Mouse (Mus musculus) bone marrow, adult 2 months (tissue): ENCODE data around the gene Dnah7b. TPM values are rescaled to one million over a fixed set of nuclear protein-coding genes. Genes with fewer than 3 reads are reported as not detected.
"Not testable (repeated sequence)": the region's sequence is repeated elsewhere in the genome, so short reads cannot be mapped to it uniquely, and the experiment has no call there.

Experiments used
- H3K27ac ChIP-seq: fragments of 200-500 bp; 2 replicates; pipeline ENCODE4 v1.5.1; 2012; ENCODE audit warnings: low read depth, mild to moderate bottlenecking, control low read depth, inconsistent platforms, low read length; ENCODE audit not compliant: control insufficient read depth, poor library complexity, insufficient read depth
- H3K4me1 ChIP-seq: fragments of 200-500 bp; 2 replicates; pipeline ENCODE4 v1.6.1; 2011; ENCODE audit warnings: low read length; ENCODE audit not compliant: control insufficient read depth, insufficient read depth
- H3K4me3 ChIP-seq: fragments of 200-500 bp; replicated peaks from 2 replicates; pipeline ENCODE3; 2011; ENCODE audit warnings: mild to moderate bottlenecking, low read depth, low read length, control low read depth; ENCODE audit not compliant: control insufficient read depth
- CTCF ChIP-seq: fragments of 200-500 bp; IDR thresholded peaks from 2 replicates; pipeline ENCODE4 v1.5.1; 2011; ENCODE audit warnings: low read length, control low read depth; ENCODE audit not compliant: control insufficient read depth, insufficient read depth
- POLR2A ChIP-seq: fragments of 200-500 bp; IDR thresholded peaks from 2 replicates; pipeline ENCODE4 v1.6.1; 2011; ENCODE audit warnings: low read depth, mild to moderate bottlenecking, control low read depth, low read length, borderline replicate concordance; ENCODE audit not compliant: control insufficient read depth
- WGBS: fragments of 180-500 bp; shearing (Covaris S2); methylation state at CpG from one replicate; pipeline ENCODE4 v1.1.7; 2018; 5-methylcytosine and 5-hydroxymethylcytosine counted together
- polyA plus RNA-seq: library from polyadenylated mRNA; stranded (reverse); fragments of >200 nt; gene quantifications from 2 replicates; pipeline ENCODE4 v1.2.4, GENCODE M21; 2011; ENCODE audit warnings: low replicate concordance; ENCODE audit not compliant: missing spikeins, insufficient read depth, insufficient read length

Gene Dnah7b
- polyA plus RNA-seq, 1 experiment, result not detected

DNA sequence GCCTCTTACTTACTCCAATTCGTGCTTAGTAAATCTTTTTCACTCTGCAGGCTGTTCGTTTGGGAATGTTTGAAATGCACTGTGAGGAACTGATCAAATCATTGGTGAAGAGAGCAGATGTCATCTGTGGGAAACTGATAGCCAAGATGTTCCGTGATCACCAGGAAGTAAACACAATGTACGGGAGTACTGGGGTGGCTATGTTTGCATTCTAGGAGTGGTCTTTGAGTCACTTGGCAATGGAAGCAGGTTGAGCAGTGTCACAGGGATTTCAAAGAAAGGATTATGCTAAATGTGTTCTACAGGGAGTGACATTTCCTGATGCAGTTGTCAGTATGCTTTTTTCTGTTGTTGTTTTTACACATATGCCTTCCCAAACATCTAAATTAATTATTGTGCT is 61.9 kb downstream of the Dnah7b start:
- Histone ChIP-seq H3K4me1 (no peaks in the 10 kb centered on the region), H3K4me3 (no peak overlapping the region), H3K27ac (no peak overlapping the region)
- WGBS, result 47% methylated on average over 4 of the region's 4 CpGs
- TF ChIP-seq CTCF (no peak), POLR2A (no peak)

DNA sequence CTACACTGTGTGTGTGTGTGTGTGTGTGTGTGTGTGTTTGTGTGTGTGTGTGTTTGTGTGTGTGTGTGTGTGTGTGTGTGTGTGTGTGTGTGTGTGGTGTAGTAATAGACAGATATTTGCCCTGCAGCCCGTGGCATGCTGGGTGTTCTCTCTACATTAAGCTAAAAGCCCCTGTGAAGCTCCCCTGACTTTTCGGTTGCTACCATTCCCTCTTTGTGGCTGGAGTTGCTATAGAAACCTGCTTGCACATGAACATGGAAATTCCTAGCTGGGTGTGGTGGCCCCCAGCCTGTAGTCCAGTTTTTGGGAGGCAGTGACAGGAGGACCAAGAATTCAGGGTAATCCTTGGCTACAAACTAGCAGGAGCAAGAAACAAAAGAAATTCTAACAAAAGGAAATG is 130.7 kb downstream of the Dnah7b start:
- 70% methylated on average over 2 of the region's 2 CpGs for WGBS
- not testable (repeated sequence) for H3K4me1 ChIP-seq, H3K4me3 ChIP-seq, H3K27ac ChIP-seq

DNA sequence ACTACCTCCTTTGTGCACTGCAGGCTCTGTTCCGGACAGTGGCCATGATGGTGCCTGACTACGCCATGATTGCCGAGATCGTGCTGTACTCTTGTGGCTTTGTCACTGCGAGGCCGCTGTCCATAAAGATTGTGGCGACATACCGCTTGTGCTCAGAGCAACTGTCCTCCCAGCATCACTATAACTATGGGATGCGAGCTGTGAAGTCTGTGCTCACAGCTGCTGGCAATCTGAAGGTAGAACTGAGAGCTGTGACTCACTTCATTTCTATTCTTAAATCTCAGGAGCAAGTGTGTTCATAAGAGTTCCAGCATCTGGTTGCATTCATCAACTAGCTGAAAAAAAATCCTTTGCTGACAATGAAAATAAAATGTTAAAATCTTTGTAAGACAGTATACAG is 135.1 kb downstream of the Dnah7b start:
- WGBS, result 88% methylated on average over 9 of the region's 9 CpGs
- H3K27ac ChIP-seq, H3K4me1 ChIP-seq, H3K4me3 ChIP-seq: not testable (repeated sequence)

DNA sequence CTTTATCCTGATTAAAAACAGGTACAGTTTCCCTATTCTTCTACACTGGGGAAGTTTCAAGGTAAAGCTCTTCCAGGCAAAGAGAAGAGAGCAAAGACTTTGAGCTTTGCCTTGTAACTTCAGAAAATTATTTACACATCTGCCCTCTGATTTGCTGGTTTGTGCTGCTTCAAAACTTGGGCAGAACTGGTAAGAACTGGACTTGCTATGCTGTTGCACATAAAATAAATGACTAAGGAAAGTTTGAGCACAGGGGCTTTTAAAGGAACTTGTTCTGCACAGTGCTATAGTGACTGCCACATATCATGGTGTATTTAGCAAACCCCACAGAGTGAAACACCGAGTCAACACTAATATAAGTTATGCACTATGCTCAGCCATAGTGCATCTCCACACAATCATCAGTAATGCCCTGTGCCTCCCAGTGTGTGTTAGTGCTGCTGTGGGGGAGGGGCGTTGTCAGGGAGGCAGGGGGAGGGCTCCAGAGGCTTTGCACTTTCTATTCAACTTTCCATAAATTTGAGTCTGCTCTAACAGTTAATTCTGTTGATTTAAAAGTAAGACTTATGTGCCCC is 144.0 kb downstream of the Dnah7b start:
- 62% methylated on average over 2 of the region's 2 CpGs for WGBS
- H3K4me3 ChIP-seq, H3K4me1 ChIP-seq, H3K27ac ChIP-seq: not testable (repeated sequence)

DNA sequence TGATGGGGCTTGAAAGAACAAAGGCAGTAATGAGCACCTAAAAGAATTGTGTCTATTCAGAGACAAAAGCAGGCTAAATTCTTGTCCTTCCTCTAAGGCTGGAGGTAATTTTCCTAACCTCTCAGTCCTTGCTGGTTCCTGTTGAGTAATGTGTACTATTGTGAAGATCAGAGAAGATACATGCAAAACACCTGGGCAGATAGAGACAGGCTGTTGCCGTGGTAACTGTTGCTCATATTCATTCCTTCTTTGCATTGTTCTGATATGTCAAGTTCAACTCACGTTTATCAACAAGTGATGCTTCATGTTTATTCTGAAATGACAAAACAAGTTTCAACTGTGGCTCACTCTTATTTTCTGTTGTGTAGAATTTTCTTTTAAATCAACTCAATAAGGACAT is 156.6 kb downstream of the Dnah7b start:
- 67% methylated on average over 2 of the region's 2 CpGs for WGBS
- not testable (repeated sequence) for H3K4me3 ChIP-seq

DNA sequence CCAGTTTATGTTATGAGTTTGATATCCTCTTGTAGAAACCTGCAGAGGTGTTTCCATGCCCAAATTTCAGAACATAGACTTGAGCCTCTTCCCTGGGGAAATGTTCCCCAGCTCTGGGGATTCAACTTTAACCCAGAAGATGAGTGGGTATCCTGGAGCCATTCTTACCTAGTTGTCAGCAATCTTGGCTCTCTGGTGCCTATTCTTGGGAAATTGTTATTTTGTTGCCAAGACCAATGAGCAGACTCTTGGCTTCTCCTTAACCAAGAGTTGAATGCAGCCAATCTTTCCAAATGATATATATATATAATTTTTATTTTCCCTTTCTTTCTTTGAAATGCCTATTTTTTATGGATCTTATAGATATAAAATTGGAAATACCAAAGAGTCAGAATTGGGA is 160.0 kb downstream of the Dnah7b start:
- not testable (repeated sequence) for H3K27ac ChIP-seq, H3K4me1 ChIP-seq, H3K4me3 ChIP-seq

More for the DNA sequence above, 156.6 kb downstream of the Dnah7b start:
- H3K27ac ChIP-seq, H3K4me1 ChIP-seq: not testable (repeated sequence)

DNA sequence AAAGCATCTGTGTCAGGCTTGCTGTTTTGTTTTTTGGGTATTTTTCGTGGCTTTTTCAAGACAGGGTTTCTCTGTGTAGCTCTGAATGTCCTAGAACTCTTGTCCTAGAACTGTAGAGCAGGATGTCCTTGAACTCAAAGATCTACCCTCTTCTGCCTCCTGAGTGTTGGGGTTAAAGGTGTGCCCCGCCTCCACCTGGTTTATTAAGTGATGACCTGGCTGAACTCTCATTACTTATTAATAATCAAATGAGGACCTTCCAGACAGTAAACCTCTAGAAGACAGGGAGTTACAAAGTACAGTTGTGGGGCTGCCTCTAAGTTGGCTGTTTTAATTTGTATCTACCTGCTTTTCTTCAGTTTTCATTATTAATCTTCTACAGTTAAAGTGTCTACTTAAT is 202.7 kb downstream of the Dnah7b start:
- WGBS, result 65% methylated on average over 2 of the region's 2 CpGs
- H3K4me3 ChIP-seq, H3K27ac ChIP-seq: not testable (repeated sequence)

DNA sequence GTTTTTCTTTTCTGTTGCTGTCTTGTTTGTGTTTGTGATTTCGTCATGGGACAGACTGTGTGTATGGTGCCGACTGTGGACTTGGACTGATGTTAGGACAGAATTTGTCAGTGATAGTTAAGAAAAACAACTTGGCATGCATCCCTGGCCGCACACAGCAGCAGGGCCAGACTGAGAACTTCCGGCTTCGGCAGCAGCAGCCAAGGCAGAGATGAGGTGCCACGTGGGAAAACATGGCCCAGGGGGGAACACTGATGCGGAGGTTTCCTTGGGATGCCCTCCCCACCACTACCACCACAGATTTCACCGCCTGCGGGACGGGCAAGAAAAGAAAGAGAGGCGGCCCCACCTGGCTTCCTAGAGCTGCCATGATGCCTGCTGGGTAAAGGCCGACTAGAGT is 205.8 kb downstream of the Dnah7b start:
- Histone ChIP-seq H3K4me3 (no peak overlapping the region), H3K4me1 (no peaks in the 10 kb centered on the region), H3K27ac (no peak overlapping the region)
- TF ChIP-seq POLR2A (no peak), CTCF (no peak)
- WGBS, result 80% methylated on average over 12 of the region's 12 CpGs

More for the DNA sequence above, 202.7 kb downstream of the Dnah7b start:
- H3K4me1 ChIP-seq, result not testable (repeated sequence)

DNA sequence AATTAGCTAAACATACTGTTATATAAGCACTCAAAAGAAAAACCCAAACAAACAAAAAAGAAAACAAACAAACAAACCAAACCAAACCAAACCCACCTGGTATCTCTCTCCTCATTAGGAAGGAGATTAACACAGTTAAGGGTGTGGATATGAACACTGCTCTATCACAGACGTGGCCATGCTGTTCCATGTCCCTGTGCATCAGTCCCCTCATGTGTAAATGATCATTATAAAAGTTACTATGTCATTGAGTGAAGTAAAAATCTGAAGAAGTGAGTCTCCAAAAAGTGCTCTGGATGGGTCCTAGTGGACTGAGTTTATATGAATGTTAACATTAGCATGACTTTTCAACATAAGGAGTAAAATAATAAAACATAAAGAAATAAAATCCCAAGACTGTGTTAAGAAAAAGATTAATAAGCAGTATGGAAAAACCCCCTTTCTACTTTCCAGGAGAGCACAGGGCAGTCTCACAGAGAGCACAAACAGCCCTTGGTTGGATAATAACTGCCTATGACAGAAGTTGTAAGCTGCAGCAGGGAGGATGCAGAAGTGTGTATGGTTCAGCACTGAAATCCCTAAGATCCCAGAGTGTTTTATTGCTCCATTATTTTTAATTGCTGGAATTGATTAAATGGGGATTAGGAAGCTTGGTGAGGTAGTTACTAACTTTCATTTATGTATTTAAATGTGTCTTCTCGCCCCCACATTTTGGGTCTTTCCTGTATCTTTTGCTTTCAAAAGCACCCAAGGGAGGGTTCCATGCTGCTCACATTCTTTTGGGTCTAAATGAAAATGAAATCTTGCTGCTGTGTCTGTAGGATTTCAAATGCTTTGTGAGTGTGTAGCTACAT is 212.2 kb downstream of the Dnah7b start:
- H3K4me1 ChIP-seq, H3K27ac ChIP-seq, H3K4me3 ChIP-seq: not testable (repeated sequence)
- 63% methylated on average over 2 of the region's 2 CpGs for WGBS

DNA sequence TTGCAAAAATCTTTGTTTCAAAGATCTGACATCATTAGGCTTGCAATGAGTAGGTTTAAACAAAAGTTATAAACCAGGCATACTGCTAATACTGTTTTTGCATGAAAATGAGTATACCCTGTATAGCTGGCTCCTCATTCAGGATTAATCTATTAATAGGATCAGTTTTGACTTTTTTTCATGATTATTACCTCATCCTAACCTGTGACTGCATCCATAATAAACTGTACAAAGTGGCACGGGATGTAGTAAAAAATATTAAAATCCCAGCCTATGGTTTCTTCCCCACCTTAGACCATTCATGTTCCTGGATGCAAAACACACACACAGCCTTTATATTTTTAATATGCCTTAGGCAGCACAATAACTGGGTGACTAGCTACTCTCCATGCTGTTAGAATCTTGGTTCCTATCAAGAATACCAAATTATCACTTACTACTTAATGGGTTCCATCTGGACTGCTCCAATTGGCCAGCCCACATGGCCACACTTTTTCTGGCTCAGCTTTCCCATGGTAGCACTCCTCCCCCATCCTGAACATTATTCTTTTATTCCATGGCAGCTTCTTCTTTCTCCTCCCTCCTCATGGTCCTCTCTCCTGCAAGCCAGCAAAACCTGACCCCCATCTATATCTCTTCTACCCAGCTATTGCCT is 212.9 kb downstream of the Dnah7b start:
- WGBS, result 86% methylated on average over 1 of the region's 1 CpGs
- H3K4me1 ChIP-seq, H3K27ac ChIP-seq, H3K4me3 ChIP-seq: not testable (repeated sequence)

DNA sequence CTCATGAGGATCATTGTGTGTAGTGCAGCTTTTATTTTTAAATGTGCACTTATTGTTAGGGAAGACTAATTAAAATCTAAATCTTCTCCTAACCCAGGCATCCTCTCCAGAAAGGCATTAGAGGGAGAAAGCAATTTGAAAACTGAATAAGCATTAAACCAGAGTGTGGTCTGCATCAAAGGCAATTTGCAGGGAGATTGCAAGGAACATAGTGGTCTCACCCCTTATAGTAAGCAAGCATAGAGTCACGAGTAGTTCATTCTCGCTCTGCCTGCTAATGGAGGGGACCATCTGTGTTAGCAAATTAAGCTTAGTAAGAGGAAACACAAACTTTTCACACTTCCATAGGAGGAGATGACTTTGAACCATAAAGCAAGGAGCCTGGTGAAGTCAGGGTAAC is 228.3 kb downstream of the Dnah7b start:
- not testable (repeated sequence) for H3K4me1 ChIP-seq, H3K4me3 ChIP-seq, H3K27ac ChIP-seq
- whole genome bisulfite sequencing, result 68% methylated on average over 2 of the region's 2 CpGs

DNA sequence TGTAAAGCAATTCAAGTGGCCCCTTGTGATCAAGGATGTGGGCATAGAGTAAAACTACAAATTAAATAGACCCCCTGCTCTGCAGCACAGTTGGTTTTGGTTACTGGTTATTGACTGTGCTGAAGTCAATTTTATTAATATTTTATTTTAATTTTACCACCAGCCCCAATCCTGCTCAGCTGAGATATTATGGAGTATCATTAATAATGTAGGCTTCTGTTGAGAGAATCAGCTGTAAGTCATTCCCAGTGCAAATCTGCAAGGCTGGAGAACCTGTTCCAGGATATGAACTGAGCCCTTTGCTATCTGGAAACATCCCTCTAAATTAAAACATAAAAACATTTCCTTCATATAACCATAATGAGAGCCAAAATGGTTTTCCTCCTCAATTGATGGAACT is 259.8 kb downstream of the Dnah7b start:
- H3K4me3 ChIP-seq, H3K4me1 ChIP-seq, H3K27ac ChIP-seq: not testable (repeated sequence)

DNA sequence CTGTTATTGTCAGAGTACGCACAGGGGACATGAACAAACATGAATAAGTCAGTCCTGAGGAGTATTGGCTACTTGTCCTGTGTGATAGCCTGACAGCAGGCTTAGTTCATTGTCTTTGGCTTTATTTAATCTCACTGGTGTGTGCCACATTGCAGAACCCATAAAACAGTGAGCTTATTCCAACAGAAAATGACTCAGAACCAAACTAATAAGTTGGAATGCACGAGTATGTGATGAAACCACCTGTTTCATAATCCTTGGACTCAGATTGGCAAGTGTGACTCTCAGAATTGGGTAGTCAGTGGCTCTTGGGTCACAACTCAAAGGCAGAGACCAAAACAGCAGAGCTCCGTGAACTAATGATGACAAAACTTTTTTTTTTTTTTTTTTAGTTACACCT is 279.2 kb downstream of the Dnah7b start:
- H3K4me1 ChIP-seq, H3K4me3 ChIP-seq, H3K27ac ChIP-seq: not testable (repeated sequence)
- WGBS, result 73% methylated on average over 3 of the region's 3 CpGs
